Mouse (Mus musculus) liver, embryonic 14.5 days (tissue): ENCODE measurements around the gene B3galt1.

Experiments
- CTCF ChIP-seq: IDR thresholded peaks from 2 replicates; pipeline ENCODE4 v1.5.1; 2016; ENCODE audit warnings: antibody characterized with exemption, low read depth, control low read depth
- EP300 ChIP-seq: IDR thresholded peaks from 2 replicates; pipeline ENCODE4 v1.6.1; 2016; ENCODE audit warnings: antibody characterized with exemption, low read depth

DNA sequence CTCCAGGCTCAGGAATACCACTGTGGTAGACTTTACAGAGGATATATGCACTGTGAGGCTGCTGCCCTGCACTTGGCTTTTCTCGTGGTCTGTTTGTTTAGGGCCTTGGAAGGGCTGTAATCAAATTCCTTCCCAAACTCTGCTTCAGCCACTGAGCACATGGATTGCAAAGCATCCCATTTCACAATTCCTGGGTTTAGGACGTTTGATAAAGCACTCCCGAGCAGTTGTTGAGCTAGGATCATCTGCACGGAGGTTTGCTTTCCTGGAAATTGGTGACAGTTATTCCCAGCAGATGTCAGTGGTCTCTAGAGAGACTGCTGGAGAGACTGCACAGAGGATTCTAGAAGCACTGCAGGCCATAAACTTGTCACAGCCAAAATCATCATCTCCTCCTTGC, 520.4 kb downstream of the B3galt1 start:
- no peak for TF ChIP-seq CTCF
- TF ChIP-seq EP300, result no peak
